Mouse (Mus musculus): ENCODE data around the gene Palm. TPM values are rescaled to one million over a fixed set of nuclear protein-coding genes. Genes with fewer than 3 reads are reported as not detected.

Gene Palm
- total RNA-seq, 2 experiments from 2014 or later = 275 to 277 TPM

GRCm38 (mm10) chr10:79793738-79794490 lies 542 bp downstream of the Palm start:
- no peak for TF ChIP-seq CTCF (conservative IDR thresholded peaks at IDR 0.05)
- peak overlapping the region; percentile 66 for H3K4me3 ChIP-seq
- H3K27ac ChIP-seq = peak overlapping the region; percentile 99
- DNase-seq (ENCODE audit: low spot score in 2 of 2) = peak; percentile 78

GRCm38 (mm10) chr10:79794491-79794931 lies 1.1 kb downstream of the Palm start:
- no peak for DNase-seq (ENCODE audit: low spot score in 2 of 2)
- peak overlapping the region; percentile 66 for H3K4me3 ChIP-seq
- peak overlapping the region; percentile 99 for H3K27ac ChIP-seq
- no peak for TF ChIP-seq CTCF (conservative IDR thresholded peaks at IDR 0.05)

GRCm38 (mm10) chr10:79795905-79796304 lies 2.5 kb downstream of the Palm start:
- no peak overlapping the region for H3K4me3 ChIP-seq
- no peak for DNase-seq (ENCODE audit: low spot score in 2 of 2)
- no peak overlapping the region; the same call in 1 of the 2 replicates for H3K27ac ChIP-seq
- peak; percentile 65 for TF ChIP-seq CTCF (conservative IDR thresholded peaks at IDR 0.05)

- TF ChIP-seq CTCF (conservative IDR thresholded peaks at IDR 0.05) = no peak
- DNase-seq (ENCODE audit: low spot score in 2 of 2) = no peak
- peak overlapping the region; percentile 23; the same call in 1 of the 2 replicates for H3K4me3 ChIP-seq
- H3K27ac ChIP-seq = peak overlapping the region; percentile 76
Observed at GRCm38 (mm10) chr10:79797326-79797725, 4.0 kb downstream of the Palm start.

GRCm38 (mm10) chr10:79798289-79798928 lies 5.0 kb downstream of the Palm start:
- Histone ChIP-seq H3K4me3 (no peak overlapping the region), H3K27ac (peak overlapping the region; percentile 59; the same call in 1 of the 2 replicates)
- DNase-seq (ENCODE audit: low spot score in 2 of 2) = no peak
- no peak for TF ChIP-seq CTCF (conservative IDR thresholded peaks at IDR 0.05)

GRCm38 (mm10) chr10:79800508-79800907 lies 7.1 kb downstream of the Palm start:
- Histone ChIP-seq H3K4me3 (peak overlapping the region; percentile 11; the same call in 1 of the 2 replicates), H3K27ac (peak overlapping the region; percentile 97)
- no peak for DNase-seq (ENCODE audit: low spot score in 2 of 2)
- no peak for TF ChIP-seq CTCF (conservative IDR thresholded peaks at IDR 0.05)

GRCm38 (mm10) chr10:79801837-79802236 lies 8.5 kb downstream of the Palm start:
- Histone ChIP-seq H3K27ac (peak overlapping the region; percentile 97), H3K4me3 (peak overlapping the region; percentile 9; the same call in 1 of the 2 replicates)
- TF ChIP-seq CTCF (conservative IDR thresholded peaks at IDR 0.05) = no peak
- DNase-seq (ENCODE audit: low spot score in 2 of 2) = no peak

GRCm38 (mm10) chr10:79802331-79802971 lies 9.1 kb downstream of the Palm start:
- H3K27ac ChIP-seq = peak overlapping the region; percentile 97
- H3K4me3 ChIP-seq = peak overlapping the region; percentile 9; the same call in 1 of the 2 replicates
- no peak for TF ChIP-seq CTCF (conservative IDR thresholded peaks at IDR 0.05)
- no peak for DNase-seq (ENCODE audit: low spot score in 2 of 2)

- Histone ChIP-seq H3K4me3 (peak overlapping the region; percentile 49), H3K27ac (peak overlapping the region; percentile 97)
- no peak for TF ChIP-seq CTCF (conservative IDR thresholded peaks at IDR 0.05)
- peak; percentile 96 to 98 for DNase-seq (ENCODE audit: low spot score in 2 of 2)
Observed at GRCm38 (mm10) chr10:79803716-79804323, 10.4 kb downstream of the Palm start.

GRCm38 (mm10) chr10:79805636-79806035 lies 12.3 kb downstream of the Palm start:
- TF ChIP-seq CTCF (conservative IDR thresholded peaks at IDR 0.05) = no peak

GRCm38 (mm10) chr10:79806331-79806730 lies 13.0 kb downstream of the Palm start:
- no peak for TF ChIP-seq CTCF (conservative IDR thresholded peaks at IDR 0.05)
- no peak for DNase-seq (ENCODE audit: low spot score in 2 of 2)
- H3K27ac ChIP-seq = peak overlapping the region; percentile 97
- no peak overlapping the region; the same call in 1 of the 2 replicates for H3K4me3 ChIP-seq

More at GRCm38 (mm10) chr10:79805636-79806035, 12.3 kb downstream of the Palm start:
- H3K27ac ChIP-seq = peak overlapping the region; percentile 97
- no peak for DNase-seq (ENCODE audit: low spot score in 2 of 2)
- no peak overlapping the region for H3K4me3 ChIP-seq

- no peak for TF ChIP-seq CTCF (conservative IDR thresholded peaks at IDR 0.05)
- no peak overlapping the region; the same call in 1 of the 2 replicates for H3K4me3 ChIP-seq
- no peak for DNase-seq (ENCODE audit: low spot score in 2 of 2)
- peak overlapping the region; percentile 97 for H3K27ac ChIP-seq
Observed at GRCm38 (mm10) chr10:79806972-79807371, 13.6 kb downstream of the Palm start.
